Mouse (Mus musculus) heart, postnatal 0 days (tissue): Measurements from ENCODE around the gene Recql5.

Experiments used
- CTCF ChIP-seq: IDR thresholded peaks from 2 replicates; pipeline ENCODE4 v1.5.1; 2016; ENCODE audit warnings: antibody characterized with exemption, control low read depth, low read depth
- EP300 ChIP-seq: IDR thresholded peaks from 2 replicates; pipeline ENCODE4 v1.6.1; 2016; ENCODE audit warnings: antibody characterized with exemption, low read depth

DNA sequence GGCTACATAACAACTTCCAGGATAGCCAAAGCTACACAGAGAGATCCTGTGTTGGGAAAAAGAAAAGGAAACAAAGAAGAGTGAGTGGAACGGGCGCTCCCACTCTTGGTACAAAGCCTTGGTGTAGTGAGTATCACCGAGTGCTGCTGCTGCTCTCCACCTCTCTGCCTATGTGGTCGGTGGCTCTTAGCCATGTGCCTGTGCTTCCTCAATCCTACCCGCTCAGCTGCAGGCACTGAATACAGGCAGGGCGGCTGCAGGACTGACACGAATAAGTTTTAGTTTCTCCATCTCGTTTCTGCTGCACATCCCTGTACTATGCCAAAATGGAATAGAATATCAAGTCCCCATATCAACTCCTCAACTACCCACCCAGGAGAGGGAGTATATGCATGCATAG is 4.2 kb downstream of the Recql5 start:
- TF ChIP-seq CTCF (no peak), EP300 (no peak)
